Mouse (Mus musculus): ENCODE data around the gene Tmem53. TPM values are rescaled to one million over a fixed set of nuclear protein-coding genes. Genes with fewer than 3 reads are reported as not detected.

The Tmem53 gene
- polyA plus RNA-seq, 2 experiments, result 7.7 to 10.5 TPM

- no peak overlapping the region for H3K4me2 ChIP-seq (replicated peaks; ENCODE audit: low read depth, low read length, severe bottlenecking)
- no peak for DNase-seq (ENCODE audit: low spot score)
- no peaks in the 10 kb centered on the region for H3K4me1 ChIP-seq (ENCODE audit: control insufficient read depth, insufficient read depth, low read length)
- no peak overlapping the region for H3K4me3 ChIP-seq (replicated peaks; ENCODE audit: low read length)
- H3K9me3 ChIP-seq (ENCODE audit: control insufficient read depth, low read length), result no peaks in the 10 kb centered on the region
- TF ChIP-seq POLR2A (IDR thresholded peaks at IDR 0.05; ENCODE audit: borderline replicate concordance, extremely low read depth, insufficient read depth, insufficient read length), result no peak
- H3K9ac ChIP-seq (ENCODE audit: low read depth, low read length, severe bottlenecking), result no peak overlapping the region
- 83% methylated on average over 2 of the region's 2 CpGs for WGBS
- no peaks in the 10 kb centered on the region for H3K36me3 ChIP-seq (ENCODE audit: control insufficient read depth, insufficient read depth, low read length)
- no peaks in the 10 kb centered on the region for H3K27me3 ChIP-seq (ENCODE audit: control insufficient read depth, insufficient read depth, low read length)
- ATAC-seq (ENCODE audit: low FRiP score, low read depth), result no peak
- H3K27ac ChIP-seq (replicated peaks; ENCODE audit: low read depth, low read length), result no peak overlapping the region
Observed at GRCm38 (mm10) chr4:117231208-117231607, 20.5 kb upstream of the Tmem53 start.

DNA sequence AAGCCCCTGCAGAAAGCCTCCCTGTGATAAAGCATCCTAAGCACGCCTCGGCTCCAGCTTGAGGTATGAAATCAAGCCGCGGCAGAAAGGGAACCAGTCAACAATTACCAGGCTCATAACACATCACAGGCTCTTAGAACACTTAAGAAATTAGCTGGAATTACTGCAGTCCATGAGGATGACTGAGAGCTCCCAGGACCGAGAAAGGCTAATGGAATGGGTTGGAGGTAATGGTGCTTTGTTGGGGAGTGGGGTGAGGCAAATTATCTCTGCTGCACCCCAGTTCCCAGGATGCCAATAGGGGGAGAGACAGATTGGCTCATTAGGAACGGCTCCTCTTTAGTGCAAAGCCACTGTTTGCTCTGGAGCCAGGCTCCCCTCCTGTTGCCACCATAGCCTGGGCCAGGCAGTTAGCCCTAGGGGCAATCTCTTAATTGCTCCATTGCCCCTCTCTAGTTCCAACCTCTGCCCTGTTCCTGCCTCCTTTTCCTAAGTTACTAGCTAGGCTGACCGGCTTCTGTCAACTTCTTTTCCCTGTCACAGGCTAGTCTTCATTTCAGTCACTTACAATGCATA, 17.5 kb upstream of the Tmem53 start:
- Histone ChIP-seq H3K36me3 (ENCODE audit: control insufficient read depth, insufficient read depth, low read length) (no peaks in the 10 kb centered on the region), H3K4me1 (ENCODE audit: control insufficient read depth, insufficient read depth, low read length) (0 out of 2 replicates have a peak, but pooled peaks cover under 1% of the 10 kb centered on the region), H3K27ac (replicated peaks; ENCODE audit: low read depth, low read length) (no peak overlapping the region), H3K4me2 (replicated peaks; ENCODE audit: low read depth, low read length, severe bottlenecking) (no peak overlapping the region), H3K27me3 (ENCODE audit: control insufficient read depth, insufficient read depth, low read length) (no peaks in the 10 kb centered on the region), H3K4me3 (replicated peaks; ENCODE audit: low read length) (no peak overlapping the region), H3K9me3 (ENCODE audit: control insufficient read depth, low read length) (no peaks in the 10 kb centered on the region), H3K9ac (ENCODE audit: low read depth, low read length, severe bottlenecking) (no peak overlapping the region)
- ATAC-seq (ENCODE audit: low FRiP score, low read depth) (no peak), DNase-seq (ENCODE audit: low spot score) (no peak)
- WGBS, result 21% methylated on average over 7 of the region's 7 CpGs
- no peak for TF ChIP-seq POLR2A (IDR thresholded peaks at IDR 0.05; ENCODE audit: borderline replicate concordance, extremely low read depth, insufficient read depth, insufficient read length)

DNA sequence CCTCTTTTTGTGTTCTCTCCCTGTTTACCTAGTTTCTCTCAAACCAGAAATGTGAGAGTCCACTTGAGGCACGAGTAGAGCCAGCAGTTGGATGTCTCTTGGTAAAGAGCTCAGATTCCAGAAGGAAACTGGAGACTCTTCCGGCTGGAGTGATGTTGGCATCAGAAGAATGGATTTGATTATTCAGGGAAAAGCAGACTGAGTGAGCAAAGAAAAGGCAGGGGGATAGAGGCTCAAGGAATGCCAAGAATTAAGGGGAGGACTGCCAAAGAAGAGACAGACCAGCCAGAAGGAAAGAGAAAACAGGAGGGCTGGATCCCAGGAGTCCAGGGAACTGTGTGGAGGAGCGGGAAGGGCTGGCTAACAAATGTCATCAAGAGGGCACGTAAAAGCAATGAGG, 15.9 kb upstream of the Tmem53 start:
- TF ChIP-seq POLR2A (IDR thresholded peaks at IDR 0.05; ENCODE audit: borderline replicate concordance, extremely low read depth, insufficient read depth, insufficient read length), result no peak
- H3K4me3 ChIP-seq (replicated peaks; ENCODE audit: low read length), result no peak overlapping the region
- H3K4me2 ChIP-seq (replicated peaks; ENCODE audit: low read depth, low read length, severe bottlenecking), result no peak overlapping the region
- WGBS, result 43% methylated on average over 4 of the region's 4 CpGs
- H3K9ac ChIP-seq (ENCODE audit: low read depth, low read length, severe bottlenecking), result no peak overlapping the region
- no peak overlapping the region; the same call in 1 of the 2 replicates for H3K27ac ChIP-seq (replicated peaks; ENCODE audit: low read depth, low read length)
- 0 out of 2 replicates have a peak, but pooled peaks cover 6% of the 10 kb centered on the region for H3K4me1 ChIP-seq (ENCODE audit: control insufficient read depth, insufficient read depth, low read length)
- no peaks in the 10 kb centered on the region for H3K36me3 ChIP-seq (ENCODE audit: control insufficient read depth, insufficient read depth, low read length)
- no peaks in the 10 kb centered on the region for H3K9me3 ChIP-seq (ENCODE audit: control insufficient read depth, low read length)
- ATAC-seq (ENCODE audit: low FRiP score, low read depth), result peak; percentile 48
- no peaks in the 10 kb centered on the region for H3K27me3 ChIP-seq (ENCODE audit: control insufficient read depth, insufficient read depth, low read length)
- peak; percentile 71 for DNase-seq (ENCODE audit: low spot score)

DNA sequence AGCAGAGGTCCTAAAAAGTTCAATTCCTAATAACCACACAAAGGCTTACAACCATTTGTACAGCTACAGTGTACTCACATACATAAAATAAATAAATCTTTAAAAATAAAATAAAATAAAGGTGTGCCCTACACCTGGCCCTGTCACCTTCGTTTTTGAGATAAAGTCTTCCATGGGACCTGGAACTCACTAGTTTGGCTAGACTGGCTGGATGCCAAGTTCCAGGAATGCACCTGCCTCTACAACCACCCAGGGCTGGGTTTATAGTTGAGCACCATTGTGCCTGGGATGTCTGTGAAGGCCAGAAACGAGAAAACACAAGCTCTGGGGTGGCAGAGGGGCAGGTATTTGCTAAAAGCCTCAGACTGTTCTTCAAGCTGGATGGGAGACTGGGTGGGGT, 12.6 kb upstream of the Tmem53 start:
- WGBS, result 25% methylated on average over 2 of the region's 2 CpGs
- H3K27ac ChIP-seq (replicated peaks; ENCODE audit: low read depth, low read length), result no peak overlapping the region
- ATAC-seq (ENCODE audit: low FRiP score, low read depth) (no peak), DNase-seq (ENCODE audit: low spot score) (no peak)
- H3K9me3 ChIP-seq (ENCODE audit: control insufficient read depth, low read length), result no peaks in the 10 kb centered on the region
- no peak overlapping the region for H3K4me2 ChIP-seq (replicated peaks; ENCODE audit: low read depth, low read length, severe bottlenecking)
- 0 out of 2 replicates have a peak, but pooled peaks cover 8% of the 10 kb centered on the region for H3K4me1 ChIP-seq (ENCODE audit: control insufficient read depth, insufficient read depth, low read length)
- TF ChIP-seq POLR2A (IDR thresholded peaks at IDR 0.05; ENCODE audit: borderline replicate concordance, extremely low read depth, insufficient read depth, insufficient read length), result no peak
- no peak overlapping the region for H3K9ac ChIP-seq (ENCODE audit: low read depth, low read length, severe bottlenecking)
- H3K27me3 ChIP-seq (ENCODE audit: control insufficient read depth, insufficient read depth, low read length), result no peaks in the 10 kb centered on the region
- no peak overlapping the region for H3K4me3 ChIP-seq (replicated peaks; ENCODE audit: low read length)
- no peaks in the 10 kb centered on the region for H3K36me3 ChIP-seq (ENCODE audit: control insufficient read depth, insufficient read depth, low read length)

- Histone ChIP-seq H3K36me3 (ENCODE audit: control insufficient read depth, insufficient read depth, low read length) (no peaks in the 10 kb centered on the region), H3K9ac (ENCODE audit: low read depth, low read length, severe bottlenecking) (no peak overlapping the region), H3K27me3 (ENCODE audit: control insufficient read depth, insufficient read depth, low read length) (no peaks in the 10 kb centered on the region), H3K9me3 (ENCODE audit: control insufficient read depth, low read length) (no peaks in the 10 kb centered on the region), H3K4me2 (replicated peaks; ENCODE audit: low read depth, low read length, severe bottlenecking) (no peak overlapping the region), H3K27ac (replicated peaks; ENCODE audit: low read depth, low read length) (0 out of 2 replicates have a peak overlapping the region, but pooled peaks have one; percentile 38), H3K4me1 (ENCODE audit: control insufficient read depth, insufficient read depth, low read length) (0 out of 2 replicates have a peak, but pooled peaks cover 8% of the 10 kb centered on the region), H3K4me3 (replicated peaks; ENCODE audit: low read length) (no peak overlapping the region)
- 46% methylated on average over 6 of the region's 6 CpGs for WGBS
- ATAC-seq (ENCODE audit: low FRiP score, low read depth) (no peak), DNase-seq (ENCODE audit: low spot score) (peak; percentile 54)
- no peak for TF ChIP-seq POLR2A (IDR thresholded peaks at IDR 0.05; ENCODE audit: borderline replicate concordance, extremely low read depth, insufficient read depth, insufficient read length)
Observed at GRCm38 (mm10) chr4:117240867-117241266, 10.9 kb upstream of the Tmem53 start.

Data from limb, embryonic 14.5 days (tissue).